Mouse (Mus musculus) brain, embryonic 14.5 days (tissue): ENCODE measurements around the gene Myh6. TPM values are rescaled to one million over a fixed set of nuclear protein-coding genes. Genes with fewer than 3 reads are reported as not detected.

ENCODE experiments used
- DNase-seq: peaks from one replicate; pipeline ENCODE4 v3.0.0-alpha.2; 2011; ENCODE audit warnings: low read depth
- CTCF ChIP-seq: fragments of 200-500 bp; IDR thresholded peaks from 2 replicates; pipeline ENCODE4 v1.5.1; 2012; ENCODE audit warnings: inconsistent platforms, mild to moderate bottlenecking, moderate library complexity, borderline replicate concordance; ENCODE audit not compliant: insufficient read depth, insufficient read length; ENCODE audit errors: extremely low read depth
- POLR2A ChIP-seq: fragments of 200-500 bp; IDR thresholded peaks from 2 replicates; pipeline ENCODE4 v1.6.1; 2012; ENCODE audit warnings: mild to moderate bottlenecking, inconsistent platforms, borderline replicate concordance; ENCODE audit not compliant: poor library complexity, insufficient read depth, insufficient read length, severe bottlenecking; ENCODE audit errors: extremely low read depth
- polyA plus RNA-seq: library from polyadenylated mRNA; depleted of rRNA; stranded (reverse); fragments of >200 nt; gene quantifications from 2 replicates; pipeline ENCODE4 v1.2.3, GENCODE M21; 2012

Gene Myh6
- polyA plus RNA-seq, 1 experiment = 0.18 TPM

DNA sequence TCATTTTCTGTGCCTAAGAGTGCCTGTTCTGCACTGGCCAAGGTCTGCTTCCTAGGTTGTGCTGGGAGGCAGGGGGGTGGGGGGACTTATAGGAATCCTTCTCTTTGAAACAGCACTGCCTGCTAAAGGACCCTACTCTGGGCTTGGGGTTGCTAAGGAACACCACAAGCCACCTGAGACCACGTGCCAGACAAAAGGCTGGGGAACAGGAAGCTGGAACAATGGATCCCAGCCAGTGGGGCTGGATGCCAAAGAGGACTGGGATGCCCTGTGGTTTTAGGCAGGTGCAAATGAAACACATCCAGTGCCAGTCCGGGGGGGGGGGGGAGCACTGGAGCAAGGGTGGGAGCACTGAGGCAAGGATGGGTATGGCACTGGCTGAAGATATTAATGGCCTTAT, 36.3 kb downstream of the Myh6 start:
- TF ChIP-seq CTCF (no peak), POLR2A (no peak)
- DNase-seq = peak; percentile 70

DNA sequence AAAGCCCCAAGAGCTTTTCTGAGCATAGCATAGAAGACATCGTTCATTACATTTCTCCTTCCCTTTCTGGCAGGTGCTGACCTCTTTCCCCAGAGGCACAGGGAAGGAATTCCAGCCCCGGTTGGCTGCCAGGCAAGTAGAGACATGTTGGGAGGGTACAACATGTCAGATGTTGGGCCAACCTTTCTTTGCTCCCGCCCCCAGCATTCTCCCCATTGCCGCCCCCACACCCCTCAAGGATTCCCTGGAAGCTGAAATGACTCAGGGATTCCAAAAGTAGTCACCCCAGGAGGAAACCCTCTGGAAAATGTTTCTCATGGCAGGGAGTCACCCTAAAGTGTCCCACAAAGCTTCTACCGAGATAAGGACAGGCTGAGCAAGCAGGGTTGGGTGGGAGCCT, 36.9 kb downstream of the Myh6 start:
- no peak for DNase-seq
- TF ChIP-seq CTCF = no peak
- no peak for TF ChIP-seq POLR2A

DNA sequence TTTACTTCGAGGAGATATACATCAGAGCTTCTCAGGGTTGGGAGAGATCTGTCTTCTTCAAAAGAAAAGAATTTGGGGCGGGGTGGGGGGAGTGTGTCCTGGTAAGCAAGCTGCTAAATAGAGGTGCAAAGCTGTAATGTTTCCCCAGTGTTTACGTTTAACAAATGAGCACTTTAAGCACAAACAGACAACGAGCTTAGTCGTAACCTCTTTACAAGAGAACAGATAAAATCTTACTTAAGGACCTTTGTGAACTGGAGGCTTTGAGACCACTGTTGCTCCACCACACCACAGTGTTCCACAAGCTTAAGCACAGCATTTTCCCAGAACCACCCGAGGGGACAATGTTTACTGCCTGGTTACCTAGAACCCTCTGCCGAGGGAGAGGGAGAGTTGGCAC, 39.4 kb downstream of the Myh6 start:
- no peak for TF ChIP-seq POLR2A
- TF ChIP-seq CTCF = no peak
- DNase-seq = no peak

DNA sequence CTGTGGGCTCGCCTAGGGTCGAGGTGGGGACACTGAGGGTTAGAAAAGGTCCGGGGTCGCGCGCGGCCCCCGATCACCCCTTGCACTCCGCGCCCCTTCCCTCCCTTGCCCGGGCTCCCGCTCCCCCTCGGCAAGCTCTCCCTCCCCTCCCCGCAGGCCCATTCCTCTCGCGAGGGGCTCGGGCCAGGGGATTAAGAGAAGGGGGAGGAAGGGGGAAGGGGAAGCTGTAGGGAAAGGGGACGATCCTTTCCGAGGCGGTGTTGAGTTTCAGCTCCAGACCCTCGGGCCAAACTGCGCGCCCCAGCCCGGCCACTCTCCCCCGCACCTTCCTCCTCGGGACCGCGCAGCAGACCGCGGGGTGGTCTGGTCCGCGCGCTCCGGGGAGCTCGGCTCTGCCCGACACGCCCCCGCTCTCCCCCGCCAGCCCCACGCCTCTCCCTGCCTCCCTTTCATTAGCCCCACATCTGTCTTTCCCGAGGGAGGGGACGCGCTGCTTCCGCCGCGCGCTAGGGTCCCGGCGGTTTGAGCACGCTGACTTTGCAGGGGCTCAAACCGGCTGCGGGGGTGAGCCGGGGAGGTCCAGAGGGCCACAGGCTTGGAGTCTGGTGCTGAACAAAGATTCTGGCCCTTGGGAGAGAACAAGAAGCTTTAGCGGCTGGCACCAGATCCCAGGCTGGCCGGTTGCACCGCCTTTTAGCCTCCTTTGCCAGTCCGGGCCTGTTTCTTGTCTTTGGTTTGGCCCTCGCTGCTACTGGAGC, 40.1 kb downstream of the Myh6 start:
- peak; percentile 92 for DNase-seq
- TF ChIP-seq POLR2A = peak; percentile 50; the same call in 1 of the 2 replicates
- no peak for TF ChIP-seq CTCF

DNA sequence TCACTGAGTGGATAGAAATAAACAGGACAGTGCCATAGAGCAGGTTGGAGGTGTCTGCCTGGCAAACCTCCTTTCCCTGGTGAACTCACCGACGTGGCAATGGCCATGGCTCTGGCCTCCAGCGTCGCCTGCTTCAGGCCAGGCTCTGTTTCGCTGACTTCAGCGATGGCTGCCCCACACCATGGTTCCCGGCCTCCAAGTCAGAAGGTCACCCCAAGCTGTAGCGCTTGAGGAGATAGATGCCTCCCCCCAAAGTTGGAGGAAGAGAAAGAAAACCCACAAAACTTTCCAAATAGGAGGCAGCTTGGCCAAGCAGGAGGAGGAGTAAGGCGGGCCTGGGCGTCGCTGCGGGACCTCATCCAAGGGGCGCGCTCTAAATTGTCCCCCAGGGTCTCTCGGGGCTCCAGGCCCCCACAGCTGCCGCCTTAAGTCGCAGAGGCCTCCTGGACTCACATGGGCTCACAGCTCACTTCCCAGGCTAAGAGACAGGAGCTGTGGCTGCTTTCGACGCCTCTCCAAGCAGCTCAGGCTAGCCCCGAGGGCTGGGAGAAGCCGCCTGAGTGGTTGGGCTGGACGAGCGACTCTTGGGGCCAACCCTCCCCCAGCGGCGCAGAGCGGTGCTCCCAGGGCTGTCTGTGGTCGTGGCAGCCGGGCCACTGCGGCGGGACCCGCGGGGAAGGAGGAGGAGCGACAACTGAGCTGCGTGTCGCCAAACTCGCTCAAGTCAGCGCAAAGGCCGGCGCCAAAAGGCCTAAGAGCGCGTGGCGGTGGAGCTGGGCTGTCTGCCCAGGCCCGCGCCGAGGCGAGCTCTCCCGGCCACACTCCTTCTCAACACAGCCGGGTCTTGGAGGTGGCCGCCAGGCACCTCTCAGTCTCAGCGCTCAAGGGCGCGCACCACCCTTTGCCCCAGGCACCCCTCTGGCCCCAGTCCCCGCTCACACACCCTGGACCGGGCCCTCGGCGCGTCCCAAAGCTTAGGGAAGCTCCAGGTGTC, 41.1 kb downstream of the Myh6 start, which contains the start of gene Efs:
Gene Efs (minus strand): TSS at position 778 of the 994 bp plus-strand sequence.
- peak; percentile 81 for DNase-seq
- TF ChIP-seq POLR2A = 0 out of 2 replicates have a peak, but pooled peaks have one; percentile 9
- no peak for TF ChIP-seq CTCF

DNA sequence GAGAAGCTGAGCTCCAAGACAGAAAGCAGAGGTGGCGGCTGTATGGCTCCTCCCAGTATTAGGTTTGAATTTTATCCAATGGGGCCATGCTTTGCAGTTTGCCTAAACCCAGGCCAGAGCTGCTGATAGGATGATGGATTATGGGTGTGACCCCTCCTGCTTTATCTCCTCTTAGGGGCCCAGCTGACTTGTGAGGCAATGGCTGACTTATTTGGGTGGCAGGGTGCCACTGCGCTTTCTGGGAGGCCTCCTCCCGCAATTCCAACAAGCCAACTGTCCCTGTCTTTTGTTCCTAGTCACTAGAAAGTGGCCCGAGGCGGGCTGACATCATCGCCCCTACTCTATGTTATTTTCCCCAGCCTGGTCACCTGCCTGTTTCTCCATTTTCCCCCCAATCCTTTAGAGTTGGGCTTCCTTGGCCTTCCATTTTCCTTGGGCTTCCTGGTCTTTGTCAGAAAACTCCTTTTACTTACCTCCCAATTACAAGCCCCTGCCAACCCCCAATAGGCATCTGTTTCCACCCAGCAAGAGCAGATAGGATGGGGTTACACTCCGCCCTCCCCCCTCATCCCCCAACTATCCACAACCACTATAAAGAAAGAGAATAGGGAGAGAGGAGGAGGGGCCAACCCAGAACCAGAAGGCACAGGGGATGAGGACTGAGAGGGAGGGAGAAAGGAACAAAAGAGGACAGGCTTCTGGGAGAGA, 41.9 kb downstream of the Myh6 start:
- DNase-seq = peak; percentile 92

DNA sequence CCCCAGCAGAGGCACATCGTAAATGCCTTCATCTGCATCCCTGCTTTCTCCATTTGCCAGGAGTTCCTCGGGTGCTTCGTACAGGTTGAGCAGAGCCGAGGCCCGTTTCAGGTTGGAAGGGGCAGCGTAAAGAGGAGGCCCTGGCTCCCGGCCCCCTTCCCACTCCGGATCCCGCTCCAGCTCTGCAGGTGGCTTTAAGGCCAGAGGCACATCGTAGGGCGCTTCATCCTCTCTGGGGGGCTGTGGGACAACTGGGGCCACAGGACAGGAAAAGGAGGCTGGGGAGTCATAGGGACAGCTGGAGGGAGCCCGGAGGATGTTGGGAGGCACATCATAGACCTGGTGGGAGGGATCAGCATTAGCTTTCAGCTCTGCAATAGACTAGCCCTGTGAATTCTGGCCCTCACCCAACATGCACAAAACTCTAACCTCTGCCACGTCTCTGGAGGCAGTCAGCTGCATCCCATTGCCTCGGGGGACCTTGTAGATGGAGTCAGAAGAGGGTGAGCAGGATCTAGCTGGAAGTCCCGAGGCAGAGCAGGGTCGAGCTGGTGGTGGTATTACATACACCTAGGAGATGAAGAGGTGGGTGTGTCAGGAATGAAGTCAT, 46.5 kb downstream of the Myh6 start:
- DNase-seq = no peak
- no peak for TF ChIP-seq POLR2A
- no peak for TF ChIP-seq CTCF

More for the DNA sequence above, 41.9 kb downstream of the Myh6 start:
- TF ChIP-seq POLR2A = no peak
- TF ChIP-seq CTCF = no peak

DNA sequence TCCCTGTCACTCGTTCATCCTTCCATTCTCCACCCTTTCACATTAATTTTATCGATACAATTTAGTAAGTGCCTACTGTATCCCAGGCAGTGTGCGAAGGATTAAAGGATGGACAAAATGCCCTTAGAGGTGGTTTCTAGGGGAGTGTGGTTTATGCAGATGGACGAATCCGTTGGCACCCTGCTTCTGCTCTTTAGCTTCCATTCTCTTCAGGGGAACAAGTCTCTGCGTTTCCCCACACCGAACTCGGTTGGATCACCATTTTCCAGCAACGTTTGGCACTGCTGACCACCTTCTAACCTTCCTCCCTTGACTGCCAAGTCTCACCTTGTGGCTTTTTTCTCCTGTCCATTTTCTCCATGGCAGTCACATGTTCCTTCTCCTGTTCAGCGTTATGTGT, 53.4 kb downstream of the Myh6 start:
- no peak for DNase-seq
- TF ChIP-seq CTCF (no peak), POLR2A (no peak)

DNA sequence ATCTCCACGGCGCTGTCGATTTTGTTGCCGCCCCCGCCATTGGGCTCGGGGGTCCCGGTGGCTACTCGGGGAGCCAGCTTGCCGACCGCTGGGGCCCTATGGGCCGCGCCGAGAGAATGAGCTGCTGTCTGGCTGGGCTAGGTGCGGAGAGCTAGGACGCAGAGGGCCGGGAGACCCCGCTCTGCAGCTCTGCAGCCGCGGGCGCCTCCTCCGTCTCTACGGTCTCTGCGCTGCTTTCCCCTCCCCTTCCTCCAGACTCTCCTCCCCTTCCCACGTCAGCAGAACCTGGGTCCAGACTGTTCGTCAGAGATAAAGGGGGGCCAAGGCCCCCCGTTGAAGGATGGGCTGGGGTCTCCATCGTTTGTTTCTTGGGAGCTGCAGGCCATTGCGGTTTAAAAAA, 53.8 kb downstream of the Myh6 start, which contains the start of gene Slc22a17:
Gene Slc22a17 (minus strand): TSS at position 247 of the 400 bp plus-strand sequence.
- peak; percentile 96 for DNase-seq
- TF ChIP-seq CTCF (no peak), POLR2A (peak; percentile 97)

DNA sequence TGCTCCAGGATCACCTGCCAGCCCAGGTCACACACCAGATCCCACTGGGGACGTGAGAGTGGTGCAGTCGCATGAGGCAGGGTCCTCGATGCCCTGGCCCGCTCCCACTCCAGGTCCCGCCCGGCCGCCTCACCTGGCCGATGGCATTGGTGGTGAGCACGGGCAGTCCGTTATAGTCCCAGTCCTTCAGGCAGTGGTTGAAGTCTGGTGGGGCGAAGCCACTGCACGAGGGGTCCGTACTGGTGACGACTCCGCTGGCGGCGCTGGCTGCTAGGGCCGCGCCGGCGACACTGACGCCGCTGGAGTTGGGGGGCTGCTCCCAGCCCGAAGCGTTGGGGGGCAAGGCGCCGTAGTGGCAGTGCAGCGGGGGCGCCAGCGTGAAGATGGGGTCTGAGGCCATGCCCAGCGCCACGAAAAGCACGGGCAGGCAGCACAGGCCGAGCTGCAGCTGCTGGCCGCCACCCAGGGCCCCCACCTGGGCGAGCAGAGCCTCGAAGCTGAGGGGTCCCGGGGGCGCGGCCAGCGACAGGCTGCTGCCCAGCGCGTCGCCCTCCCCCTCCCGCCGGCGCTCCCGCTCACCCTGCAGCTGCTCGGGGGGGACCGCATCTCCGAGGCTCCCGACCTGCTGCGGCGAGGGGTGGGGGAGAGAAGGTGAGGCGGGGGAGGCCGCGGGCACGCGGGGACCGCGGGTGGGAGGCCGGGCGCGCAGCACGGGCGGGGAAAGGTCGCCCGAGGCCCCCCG, 54.4 kb downstream of the Myh6 start:
- TF ChIP-seq CTCF = no peak
- TF ChIP-seq POLR2A = no peak
- peak; percentile 64 for DNase-seq
